Mouse (Mus musculus): ENCODE measurements at regions not wholly inside any gene's neighbourhood (a gene's known extent, or its start where the extent isn't known, plus 50 kb on each side); places are given as distances from the start of the nearest gene placed in this dataset.

DNA sequence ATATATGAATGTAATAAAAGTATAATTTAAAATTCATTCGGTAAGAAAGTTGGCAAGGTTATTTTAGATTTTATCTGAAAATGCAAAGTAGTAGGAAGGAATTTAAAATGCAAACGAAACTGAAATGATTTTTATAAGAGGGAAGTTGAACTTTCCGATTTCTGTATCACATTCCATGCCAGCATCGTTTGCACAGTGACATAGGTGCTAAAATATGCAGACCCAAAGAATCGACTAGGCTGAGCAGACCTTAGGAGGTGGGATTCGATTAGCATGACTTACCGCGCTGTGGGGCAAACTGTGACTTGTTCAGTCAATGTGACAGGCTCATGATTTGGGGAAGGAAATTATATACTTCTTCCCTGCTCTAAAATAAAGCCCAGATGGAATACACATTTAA, 596.2 kb downstream of the Gm19410 start:
- in situ Hi-C loops (cut with MboI, MseI) = loop anchor here (5.0 kb wide), 4 partner anchors 55 to 700 kb away; no protein-coding TSS in a partner anchor

DNA sequence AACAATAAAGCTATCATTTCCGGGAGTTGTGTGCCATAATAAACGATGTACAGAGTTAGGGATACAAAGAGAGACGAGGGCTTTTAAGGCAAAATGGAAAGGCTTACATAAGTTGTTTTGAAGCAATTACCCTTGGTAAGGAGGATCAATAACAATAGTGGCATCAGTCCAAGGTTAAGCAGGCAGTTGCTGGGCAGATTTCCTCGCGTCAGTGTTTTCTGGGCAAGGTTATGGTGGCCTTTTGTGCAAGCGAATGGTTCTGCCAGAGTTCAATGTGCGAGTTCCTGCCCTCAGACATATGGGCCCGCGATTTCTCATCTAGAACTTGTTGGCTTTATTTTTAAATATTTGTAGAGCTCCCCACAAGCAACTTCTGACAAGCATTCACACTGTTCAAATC, 597.7 kb downstream of the Gm19410 start:
- in situ Hi-C loops (cut with MboI, MseI) = loop anchor here (5.0 kb wide), 4 partner anchors 54 to 699 kb away; no protein-coding TSS in a partner anchor

DNA sequence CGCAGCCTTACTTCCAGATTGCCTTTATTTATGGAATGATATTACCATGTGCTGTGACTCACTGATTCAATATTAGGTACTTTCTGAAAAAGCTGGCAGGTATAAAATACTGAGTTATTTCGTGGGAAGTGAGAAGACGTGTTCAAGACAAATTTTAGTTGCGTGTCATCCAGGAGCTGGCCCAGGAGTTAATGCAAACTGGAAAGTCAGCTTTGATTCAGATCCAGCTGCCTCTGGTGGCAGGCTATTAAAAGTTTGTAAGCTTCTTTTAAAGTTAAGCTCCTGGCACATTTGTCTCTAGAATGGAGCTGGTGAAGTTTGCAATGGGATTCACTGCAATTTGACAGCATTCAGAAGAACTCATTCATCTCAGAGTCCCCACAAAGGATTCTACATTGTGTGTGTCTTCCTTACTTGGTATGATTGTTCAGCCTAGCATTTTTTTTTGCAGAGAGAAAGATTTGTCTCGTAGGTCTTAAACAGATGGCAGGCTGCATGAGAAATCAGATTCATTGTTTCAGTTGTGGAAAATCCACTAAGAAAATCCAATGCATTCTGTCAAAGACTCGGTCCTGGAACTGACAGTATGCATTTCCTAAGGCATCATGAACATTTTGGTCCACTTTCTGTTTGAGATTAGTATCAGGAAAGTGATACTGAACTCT, 599.1 kb downstream of the Gm19410 start:
- in situ Hi-C loops (cut with MboI, MseI) = loop anchor here (5.0 kb wide), 4 partner anchors 53 to 698 kb away; no protein-coding TSS in a partner anchor

DNA sequence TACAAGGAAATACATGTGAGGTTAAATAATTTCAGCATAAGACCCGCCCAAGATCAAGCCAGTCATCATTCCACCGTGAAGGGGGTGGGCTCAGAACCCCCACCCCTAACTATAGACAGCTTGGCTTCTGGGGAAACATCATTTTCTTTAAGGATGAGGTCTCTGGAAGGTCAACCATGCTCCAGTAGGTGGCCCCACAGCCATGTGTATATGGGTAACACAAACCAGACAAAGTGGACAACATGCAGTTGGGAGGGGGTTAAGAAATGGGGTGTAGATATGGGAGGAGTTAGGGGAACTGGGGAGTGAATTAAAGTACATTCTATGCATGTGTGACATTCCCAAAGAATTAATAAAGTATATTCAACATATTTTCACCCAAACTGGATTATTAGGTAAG, 600.4 kb downstream of the Gm19410 start:
- in situ Hi-C loops (cut with MboI, MseI) = no loop called here

DNA sequence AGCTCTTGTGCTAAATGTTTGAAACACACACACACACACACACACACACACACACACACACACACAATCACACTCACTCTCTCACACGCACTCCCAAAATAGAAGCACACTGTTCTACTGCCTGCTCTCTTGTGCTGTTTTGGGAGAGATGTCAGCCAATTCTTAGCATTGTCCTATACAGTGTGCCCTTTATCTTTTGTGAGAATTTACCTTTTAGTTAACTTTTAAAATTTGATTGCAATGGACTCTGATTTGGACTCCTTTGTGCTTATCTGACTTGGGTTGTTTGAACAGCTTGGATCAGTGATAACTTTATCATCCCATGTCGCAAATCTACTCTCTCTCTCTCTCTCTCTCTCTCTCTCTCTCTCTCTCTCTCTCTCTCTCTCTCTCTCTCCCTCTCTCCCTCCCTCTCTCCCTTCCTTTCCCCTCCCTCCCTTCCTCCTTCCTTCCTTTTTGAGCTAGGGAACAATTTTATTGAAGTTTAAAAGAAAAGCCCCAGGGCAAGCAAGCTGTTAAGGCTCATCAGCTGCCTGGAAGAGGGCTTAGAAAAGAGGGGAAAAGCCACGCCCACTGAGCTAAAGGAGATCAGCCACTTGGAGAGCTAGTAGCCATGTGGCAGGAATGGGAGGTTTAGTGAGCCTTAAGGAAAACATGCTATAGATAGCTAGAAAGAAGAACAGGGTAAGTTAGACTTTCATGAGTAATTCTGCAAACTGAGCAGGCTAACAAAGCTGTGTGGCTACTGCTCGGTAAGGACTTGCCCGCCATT, 611.2 kb downstream of the Gm19410 start:
- in situ Hi-C loops (cut with MboI, MseI) = loop anchor here in 1 of 2 experiments (25.0 kb wide), 1 partner anchor 686 kb away; no protein-coding TSS in a partner anchor

DNA sequence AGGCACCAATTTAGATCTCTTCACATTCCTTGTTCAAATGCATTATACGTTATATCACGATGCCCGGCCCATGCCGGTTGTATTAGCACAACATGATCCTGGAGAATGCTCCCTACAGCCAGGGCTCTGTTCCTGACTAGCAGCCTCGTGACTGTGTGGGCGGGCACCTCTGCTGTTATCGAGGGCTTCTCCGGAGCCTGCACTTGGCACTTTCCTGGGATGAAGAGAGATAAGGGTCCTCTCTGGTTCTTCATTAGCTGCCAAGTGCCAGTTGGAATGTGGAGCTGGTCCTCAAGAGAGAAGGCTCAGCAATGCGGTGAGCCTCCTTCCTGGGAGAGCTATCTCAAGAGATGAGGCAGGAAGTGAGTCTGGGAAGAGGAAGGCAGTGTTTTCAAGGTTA, 598.9 kb upstream of the AI429214 start:
- in situ Hi-C loops (cut with MboI, MseI) = loop anchor here in 1 of 2 experiments (25.0 kb wide), 1 partner anchor 668 kb away; no protein-coding TSS in a partner anchor

DNA sequence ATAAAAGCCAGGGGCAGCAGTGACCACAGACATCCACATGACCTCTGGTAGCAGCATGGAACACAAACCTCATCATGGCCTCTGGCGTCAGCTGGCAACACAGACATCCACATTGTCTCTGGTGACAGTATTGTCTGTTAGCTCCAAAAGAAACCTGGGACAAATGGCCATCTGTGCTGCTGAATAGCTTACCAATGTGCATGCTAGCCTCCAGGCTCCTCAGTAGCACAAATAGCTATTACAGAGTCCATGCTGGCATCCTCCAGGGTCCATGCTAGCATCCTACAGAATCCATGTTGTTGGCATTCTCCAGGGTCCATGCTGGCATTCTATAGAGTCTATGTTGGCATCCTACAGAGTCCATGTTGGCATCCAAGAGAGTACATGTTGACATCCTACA, 596.9 kb upstream of the AI429214 start:
- in situ Hi-C loops (cut with MboI, MseI) = loop anchor here in 1 of 2 experiments (25.0 kb wide), 1 partner anchor 666 kb away; no protein-coding TSS in a partner anchor

DNA sequence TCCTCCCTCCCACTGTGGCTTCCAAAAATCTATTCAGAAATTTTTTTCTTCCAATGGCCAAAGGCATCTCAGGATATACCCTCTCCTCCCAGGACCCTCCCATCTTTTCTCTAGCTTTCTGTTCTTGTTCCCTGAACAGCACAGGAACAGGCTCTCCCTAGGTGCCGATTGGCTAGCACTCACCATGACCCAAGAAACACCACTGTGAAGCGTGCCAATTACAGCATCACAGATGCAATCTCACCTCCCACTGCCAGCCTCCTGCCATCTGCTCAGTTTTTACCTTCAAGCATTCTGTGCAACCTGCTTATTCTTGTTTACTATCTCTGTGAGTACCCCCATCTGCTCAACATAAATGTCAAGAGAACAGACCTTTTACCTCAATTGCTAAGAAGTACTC, 586.7 kb upstream of the AI429214 start:
- in situ Hi-C loops (cut with MboI, MseI) = no loop called here

Data from T-helper 17 cell (primary cell).